Mouse (Mus musculus) heart, embryonic 12.5 days (tissue): ENCODE results near the gene Pax5. TPM values are rescaled to one million over a fixed set of nuclear protein-coding genes. Genes with fewer than 3 reads are reported as not detected.

Experiments used
- ATAC-seq: fragments of 200-750 bp; cut with Nextera tagmentation; 2 replicates; pipeline ENCODE4 v1.8.0; 2017; ENCODE audit warnings: moderate TSS enrichment, moderate library complexity; ENCODE audit not compliant: insufficient number of reproducible peaks, low FRiP score
- H3K27ac ChIP-seq: fragments of 300-500 bp; sonication (generic); 2 replicates; pipeline ENCODE4 v1.5.1; 2016; ENCODE audit warnings: mild to moderate bottlenecking, moderate library complexity; ENCODE audit not compliant: poor library complexity, severe bottlenecking
- H3K27me3 ChIP-seq: fragments of 300-500 bp; sonication (generic); replicated peaks from 2 replicates; pipeline ENCODE4 v1.6.1; 2016; ENCODE audit warnings: mild to moderate bottlenecking, moderate library complexity
- H3K36me3 ChIP-seq: fragments of 300-500 bp; sonication (generic); 2 replicates; pipeline ENCODE4 v1.6.1; 2016; ENCODE audit warnings: mild to moderate bottlenecking, moderate library complexity
- H3K4me1 ChIP-seq: fragments of 300-500 bp; sonication (generic); replicated peaks from 2 replicates; pipeline ENCODE4 v1.6.1; 2016; ENCODE audit warnings: mild to moderate bottlenecking
- H3K4me2 ChIP-seq: fragments of 300-500 bp; sonication (generic); 2 replicates; pipeline ENCODE4 v1.6.1; 2016; ENCODE audit warnings: mild to moderate bottlenecking, moderate library complexity
- H3K4me3 ChIP-seq: fragments of 300-500 bp; sonication (generic); 2 replicates; pipeline ENCODE4 v1.5.1; 2016; ENCODE audit warnings: mild to moderate bottlenecking
- H3K9ac ChIP-seq: fragments of 300-500 bp; sonication (generic); 2 replicates; pipeline ENCODE4 v1.6.1; 2016; ENCODE audit warnings: mild to moderate bottlenecking, moderate library complexity
- H3K9me3 ChIP-seq: fragments of 300-500 bp; sonication (generic); replicated peaks from 2 replicates; pipeline ENCODE4 v1.6.1; 2016; ENCODE audit warnings: mild to moderate bottlenecking, moderate library complexity
- WGBS: fragments of 180-500 bp; shearing (Covaris S2); methylation state at CpG from one replicate; pipeline ENCODE4 v1.1.7; 2016; 5-methylcytosine and 5-hydroxymethylcytosine counted together
- polyA plus RNA-seq: library from polyadenylated mRNA; unstranded; fragments of >200 nt; fragmentation: Nextera tagmentation; extraction: Ambion mirVana; gene quantifications from 2 replicates; pipeline ENCODE4 v1.2.1, GENCODE M21; 2016

Pax5 gene
- polyA plus RNA-seq, 1 experiment from 2014 or later, result not detected

DNA sequence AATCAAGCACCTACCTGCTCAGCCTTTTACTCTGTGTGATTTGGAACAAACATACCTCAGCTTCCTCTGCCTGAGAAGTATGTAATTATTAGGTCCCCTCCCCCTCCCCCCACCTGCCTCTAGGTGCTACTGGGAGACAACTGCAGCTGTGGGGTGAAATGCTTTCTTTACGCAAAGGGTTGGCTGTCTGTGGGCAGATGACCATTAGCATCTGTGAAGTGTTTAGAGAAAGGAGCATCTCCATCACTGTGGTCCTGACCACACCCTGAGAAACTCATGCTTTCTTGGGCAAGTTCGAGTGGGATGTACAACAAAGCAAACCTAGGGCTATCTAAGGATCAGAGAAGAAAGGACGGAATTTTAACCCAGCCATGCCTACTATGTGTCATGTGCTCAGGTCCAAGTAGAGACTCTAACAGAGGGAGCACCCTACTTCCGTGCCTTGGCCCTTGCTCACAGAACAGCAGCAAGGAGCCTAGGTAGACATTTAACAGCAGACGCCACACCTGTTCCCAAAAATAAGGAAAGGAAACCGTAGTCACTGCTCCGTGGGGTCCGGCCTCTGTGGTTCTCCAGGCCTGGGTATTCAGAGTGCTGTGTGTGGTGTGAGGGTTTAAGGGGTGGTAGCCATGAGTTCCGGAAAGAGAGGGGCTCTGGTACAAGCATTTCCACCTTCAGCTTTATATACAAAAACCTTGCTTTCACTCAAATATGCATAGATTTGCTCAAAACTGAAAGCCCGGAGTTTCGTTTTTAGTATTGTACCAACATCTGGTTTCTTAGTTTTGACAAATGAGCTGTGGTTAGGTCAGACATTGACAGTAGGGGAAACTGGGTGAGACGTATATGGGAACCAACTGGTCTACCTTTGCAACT is 85.8 kb downstream of the Pax5 start:
- no peak for ATAC-seq
- Histone ChIP-seq H3K27ac (no peak overlapping the region), H3K36me3 (no peaks in the 10 kb centered on the region), H3K4me1 (no peaks in the 10 kb centered on the region), H3K9ac (no peak overlapping the region), H3K9me3 (peaks cover 4% of the 10 kb centered on the region; the same call in 1 of the 2 replicates), H3K4me2 (no peak overlapping the region), H3K4me3 (no peak overlapping the region), H3K27me3 (no peaks in the 10 kb centered on the region)
- 79% methylated on average over 12 of the region's 12 CpGs for WGBS

DNA sequence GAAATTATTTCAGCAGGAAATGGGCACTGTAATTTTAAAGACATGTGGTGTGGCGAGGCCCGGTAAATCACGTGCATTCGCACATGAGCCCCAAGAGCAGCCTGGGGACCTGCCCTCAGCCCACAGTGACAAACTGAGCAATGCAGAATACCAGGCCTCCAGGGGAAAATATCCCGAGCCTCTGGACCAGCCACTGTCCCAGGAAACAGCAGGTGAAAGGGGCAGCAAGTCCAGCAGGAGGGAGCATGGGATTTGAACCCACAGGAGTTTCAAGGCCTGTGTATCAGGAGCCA is 86.9 kb downstream of the Pax5 start:
- Histone ChIP-seq H3K27me3 (no peaks in the 10 kb centered on the region), H3K36me3 (no peaks in the 10 kb centered on the region), H3K4me2 (no peak overlapping the region), H3K27ac (no peak overlapping the region), H3K9me3 (peaks cover 4% of the 10 kb centered on the region; the same call in 1 of the 2 replicates), H3K4me1 (no peaks in the 10 kb centered on the region), H3K4me3 (no peak overlapping the region), H3K9ac (no peak overlapping the region)
- WGBS, result 81% methylated on average over 5 of the region's 5 CpGs
- ATAC-seq, result no peak

DNA sequence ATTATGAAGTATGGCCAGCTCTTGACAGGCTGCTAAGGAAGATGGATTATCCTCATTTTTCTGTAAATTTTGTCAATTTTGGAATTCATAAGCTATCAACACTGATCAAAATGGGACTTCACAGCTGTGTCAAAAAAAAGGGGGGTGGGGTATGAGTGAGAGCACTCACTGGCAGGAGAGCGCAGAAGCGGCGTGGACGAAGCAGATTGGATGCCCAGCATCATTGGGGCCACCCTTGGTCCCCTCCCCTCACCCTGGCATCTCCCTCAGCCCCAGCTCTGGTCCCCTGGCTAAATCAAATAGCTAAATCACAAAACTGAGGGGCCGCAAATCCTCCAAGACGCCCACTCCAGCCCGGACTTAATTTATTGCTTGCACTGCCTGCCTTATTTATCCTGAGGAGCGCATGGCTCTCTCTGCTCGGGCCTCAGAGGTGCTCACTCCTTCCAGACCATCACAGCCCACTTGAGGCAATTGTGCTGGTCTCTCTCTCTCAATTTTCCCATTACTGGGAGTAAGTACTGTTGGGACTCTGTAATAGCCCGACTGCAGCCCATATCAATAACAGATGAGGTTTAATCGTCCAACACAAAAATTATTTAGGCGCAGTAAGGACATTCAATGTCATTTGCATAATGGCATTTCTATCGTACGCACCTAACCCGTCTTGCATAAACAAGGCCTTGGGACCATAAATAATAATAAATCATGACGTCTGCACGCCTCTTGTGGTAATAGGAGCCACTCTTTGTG is 87.4 kb downstream of the Pax5 start:
- H3K4me3 ChIP-seq, result no peak overlapping the region
- no peak overlapping the region for H3K27ac ChIP-seq
- no peak overlapping the region for H3K9ac ChIP-seq
- H3K36me3 ChIP-seq, result no peaks in the 10 kb centered on the region
- H3K9me3 ChIP-seq, result peaks cover 4% of the 10 kb centered on the region; the same call in 1 of the 2 replicates
- no peaks in the 10 kb centered on the region for H3K4me1 ChIP-seq
- no peak overlapping the region for H3K4me2 ChIP-seq
- 85% methylated on average over 17 of the region's 17 CpGs for WGBS
- H3K27me3 ChIP-seq, result no peaks in the 10 kb centered on the region
- ATAC-seq, result no peak

DNA sequence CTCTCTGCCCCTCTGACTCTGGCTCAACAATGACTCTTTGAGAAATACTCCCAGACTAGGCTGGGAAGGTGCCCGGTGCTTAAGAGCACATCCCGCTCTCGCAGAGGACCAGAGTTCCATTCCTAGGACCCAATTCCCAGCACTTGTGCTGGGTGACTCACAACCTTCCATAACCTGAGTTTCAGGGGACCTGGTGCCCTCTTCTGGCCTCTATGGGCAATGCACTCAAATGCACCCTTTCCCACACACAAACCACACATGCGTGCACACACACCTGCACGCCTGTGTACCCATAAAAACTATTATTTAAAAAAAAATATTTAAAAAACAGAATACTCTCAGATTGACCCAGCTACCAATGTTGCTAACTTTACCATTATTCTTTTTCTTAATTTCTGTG is 90.0 kb downstream of the Pax5 start:
- WGBS, result 95% methylated on average over 5 of the region's 5 CpGs
- Histone ChIP-seq H3K4me3 (no peak overlapping the region), H3K4me2 (no peak overlapping the region), H3K9me3 (peaks cover 4% of the 10 kb centered on the region; the same call in 1 of the 2 replicates), H3K27ac (no peak overlapping the region), H3K4me1 (no peaks in the 10 kb centered on the region), H3K27me3 (no peaks in the 10 kb centered on the region), H3K36me3 (no peaks in the 10 kb centered on the region), H3K9ac (no peak overlapping the region)
- ATAC-seq, result no peak

DNA sequence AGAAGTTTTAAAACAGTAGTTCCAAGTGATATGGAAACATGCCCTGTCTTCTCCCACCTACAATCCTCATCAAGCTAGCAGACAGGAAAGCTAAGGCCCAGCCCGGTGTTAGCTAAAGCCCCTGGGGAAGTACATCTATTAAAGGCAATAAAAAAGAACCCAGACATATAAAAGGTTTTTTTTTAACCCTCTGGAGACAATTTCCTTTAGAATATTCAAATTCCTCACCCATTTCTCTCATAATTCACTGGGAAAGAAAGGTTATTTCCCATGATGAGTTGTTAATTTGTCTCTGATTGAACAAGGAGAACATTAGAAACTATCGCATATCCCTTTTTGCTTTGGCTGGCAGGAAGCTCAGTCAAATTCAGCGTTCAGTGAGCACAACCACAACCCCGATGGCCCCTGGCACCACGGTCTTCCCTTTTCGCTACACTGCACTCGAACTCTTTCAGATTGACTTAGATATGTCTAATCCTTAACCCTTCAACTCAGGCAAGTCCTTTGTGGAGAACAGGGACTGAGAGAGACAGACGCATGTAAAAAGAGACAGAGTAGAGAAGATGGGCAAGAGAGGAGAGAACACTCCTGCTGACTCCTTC is 96.1 kb downstream of the Pax5 start:
- no peak overlapping the region for H3K4me2 ChIP-seq
- no peak overlapping the region for H3K4me3 ChIP-seq
- H3K9ac ChIP-seq, result no peak overlapping the region
- no peaks in the 10 kb centered on the region for H3K9me3 ChIP-seq
- H3K4me1 ChIP-seq, result no peaks in the 10 kb centered on the region
- ATAC-seq, result no peak
- H3K27ac ChIP-seq, result no peak overlapping the region
- no peaks in the 10 kb centered on the region for H3K36me3 ChIP-seq
- no peaks in the 10 kb centered on the region for H3K27me3 ChIP-seq
- WGBS, result 81% methylated on average over 8 of the region's 8 CpGs

DNA sequence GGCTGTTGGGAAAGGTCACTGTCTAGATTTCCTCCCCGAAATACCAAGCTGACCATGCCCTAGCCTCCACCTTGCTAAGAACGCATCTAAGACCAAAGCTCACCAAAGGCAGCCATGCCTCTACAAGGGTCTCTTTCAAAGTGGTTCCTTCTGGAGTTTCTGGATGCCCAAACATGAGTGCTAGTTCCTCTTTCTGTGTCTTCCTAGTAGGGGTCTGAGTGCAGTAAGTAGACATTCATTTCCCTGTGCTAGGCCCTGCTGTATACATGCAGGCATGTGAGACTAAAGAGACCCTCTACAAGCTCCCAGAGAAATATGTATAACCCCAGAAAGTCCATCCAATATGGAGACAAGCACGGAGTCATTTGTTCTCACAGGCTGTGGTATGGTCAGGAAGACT is 97.9 kb downstream of the Pax5 start:
- no peak for ATAC-seq
- no peaks in the 10 kb centered on the region for H3K27me3 ChIP-seq
- 76% methylated on average over 3 of the region's 3 CpGs for WGBS

DNA sequence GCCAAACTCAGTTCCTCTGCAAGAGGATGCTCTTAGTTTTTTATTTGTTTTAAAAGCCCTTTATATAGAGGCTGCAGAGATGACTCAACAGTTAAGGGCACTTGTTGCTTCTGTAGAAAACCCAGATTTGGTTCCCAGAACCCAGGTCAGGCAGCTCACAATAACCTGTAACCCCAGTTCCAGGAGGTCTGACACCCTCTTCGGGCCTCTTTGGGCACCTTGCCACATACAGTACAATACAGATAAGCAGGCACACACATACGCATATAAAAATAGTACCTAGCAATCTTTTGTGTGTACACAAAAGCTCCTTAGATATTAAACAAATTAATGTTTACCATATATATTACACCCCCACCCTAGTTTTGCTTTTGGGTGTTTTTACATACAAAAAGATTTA is 104.8 kb downstream of the Pax5 start:
- H3K9me3 ChIP-seq, result no peaks in the 10 kb centered on the region
- H3K4me1 ChIP-seq, result peaks cover 15% of the 10 kb centered on the region
- no peak overlapping the region for H3K27ac ChIP-seq
- no peaks in the 10 kb centered on the region for H3K36me3 ChIP-seq
- no peak overlapping the region for H3K9ac ChIP-seq
- H3K4me3 ChIP-seq, result no peak overlapping the region
- H3K4me2 ChIP-seq, result no peak overlapping the region
- no peak for ATAC-seq
- peaks cover 6% of the 10 kb centered on the region; the same call in 1 of the 2 replicates for H3K27me3 ChIP-seq
- 59% methylated on average over 2 of the region's 2 CpGs for WGBS

More for the DNA sequence above, 97.9 kb downstream of the Pax5 start:
- Histone ChIP-seq H3K4me1 (no peaks in the 10 kb centered on the region), H3K9ac (no peak overlapping the region), H3K4me2 (no peak overlapping the region), H3K9me3 (no peaks in the 10 kb centered on the region), H3K4me3 (no peak overlapping the region), H3K36me3 (no peaks in the 10 kb centered on the region), H3K27ac (no peak overlapping the region)

DNA sequence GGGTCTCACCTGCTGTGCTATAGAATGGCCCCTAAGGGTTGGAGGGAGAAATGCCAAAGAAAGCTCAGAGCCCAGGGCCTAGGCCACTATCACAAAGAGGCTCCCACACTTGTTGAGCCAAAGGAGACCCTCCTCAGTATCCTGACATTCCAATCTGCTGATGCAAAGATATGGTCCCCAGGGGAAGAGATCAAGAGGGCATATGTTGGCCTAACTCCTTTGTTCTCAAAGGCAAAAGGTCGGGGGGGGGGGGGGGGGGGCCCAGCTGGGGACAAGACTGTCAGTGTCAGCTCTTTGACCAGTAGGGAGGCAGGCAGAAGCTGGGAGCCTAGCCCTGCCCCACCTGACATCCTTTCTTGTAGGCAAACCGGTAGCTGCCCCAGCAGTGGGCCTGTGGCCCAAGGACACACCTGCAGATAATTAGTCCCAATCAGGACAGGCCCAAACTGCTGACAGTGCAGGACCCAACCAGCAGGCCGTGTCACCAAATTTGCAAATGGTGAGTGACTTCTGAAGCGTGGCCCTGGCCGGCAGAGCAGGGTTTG is 108.0 kb downstream of the Pax5 start:
- ATAC-seq, result no peak
- H3K9me3 ChIP-seq, result no peaks in the 10 kb centered on the region
- peaks cover 6% of the 10 kb centered on the region; the same call in 1 of the 2 replicates for H3K27me3 ChIP-seq
- H3K36me3 ChIP-seq, result no peaks in the 10 kb centered on the region
- H3K27ac ChIP-seq, result no peak overlapping the region
- H3K4me2 ChIP-seq, result no peak overlapping the region
- H3K9ac ChIP-seq, result no peak overlapping the region
- H3K4me1 ChIP-seq, result peaks cover 16% of the 10 kb centered on the region
- H3K4me3 ChIP-seq, result no peak overlapping the region
- WGBS, result 23% methylated on average over 5 of the region's 5 CpGs

DNA sequence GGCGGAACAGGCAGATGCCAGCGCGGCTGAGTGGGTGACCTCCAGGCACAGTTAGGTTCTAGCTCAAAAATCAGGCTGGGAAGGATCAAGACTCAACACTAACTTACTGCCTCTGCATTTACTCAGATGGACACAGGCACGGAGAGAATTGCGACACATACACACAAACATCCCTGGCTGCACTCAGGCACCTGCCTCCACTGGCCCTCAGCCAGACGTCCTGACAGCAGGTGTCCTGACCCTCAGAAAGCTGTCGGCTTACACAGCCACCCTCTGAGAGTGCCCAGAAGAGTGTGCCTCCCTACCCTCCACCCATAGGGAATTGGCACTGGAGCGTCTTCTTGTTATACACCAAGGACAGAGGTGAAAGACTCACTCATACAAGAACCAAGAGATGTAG is 108.9 kb downstream of the Pax5 start:
- H3K27me3 ChIP-seq, result peaks cover 9% of the 10 kb centered on the region; the same call in 1 of the 2 replicates
- H3K9ac ChIP-seq, result no peak overlapping the region
- no peak for ATAC-seq
- WGBS, result 68% methylated on average over 8 of the region's 8 CpGs
- no peak overlapping the region for H3K4me3 ChIP-seq
- no peak overlapping the region for H3K4me2 ChIP-seq
- peaks cover 16% of the 10 kb centered on the region for H3K4me1 ChIP-seq
- H3K36me3 ChIP-seq, result no peaks in the 10 kb centered on the region
- no peaks in the 10 kb centered on the region for H3K9me3 ChIP-seq
- no peak overlapping the region for H3K27ac ChIP-seq

DNA sequence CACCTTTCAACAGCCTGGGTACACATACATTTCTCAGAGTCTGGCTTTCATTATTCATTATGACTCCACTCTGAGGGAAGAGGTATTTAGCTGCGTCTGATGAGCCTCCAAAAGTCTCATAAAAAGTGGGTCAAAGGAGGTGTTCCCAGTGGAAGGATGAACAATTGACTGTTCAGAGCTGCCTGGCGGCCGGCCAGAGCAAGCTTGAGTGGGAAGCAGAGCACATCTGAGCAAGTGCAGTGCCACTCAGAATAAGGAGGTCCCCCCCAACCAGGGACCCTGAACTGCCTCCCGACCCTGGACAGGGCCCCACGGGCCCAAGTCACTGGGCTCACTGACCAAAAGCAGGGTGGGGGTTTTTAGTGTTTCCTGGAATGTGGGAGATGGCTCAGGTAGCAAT is 109.4 kb downstream of the Pax5 start:
- Histone ChIP-seq H3K9me3 (no peaks in the 10 kb centered on the region), H3K4me3 (no peak overlapping the region), H3K4me1 (peaks cover 16% of the 10 kb centered on the region), H3K36me3 (no peaks in the 10 kb centered on the region), H3K9ac (no peak overlapping the region), H3K27me3 (peaks cover 9% of the 10 kb centered on the region; the same call in 1 of the 2 replicates), H3K27ac (no peak overlapping the region), H3K4me2 (no peak overlapping the region)
- ATAC-seq, result no peak
- 56% methylated on average over 5 of the region's 5 CpGs for WGBS

DNA sequence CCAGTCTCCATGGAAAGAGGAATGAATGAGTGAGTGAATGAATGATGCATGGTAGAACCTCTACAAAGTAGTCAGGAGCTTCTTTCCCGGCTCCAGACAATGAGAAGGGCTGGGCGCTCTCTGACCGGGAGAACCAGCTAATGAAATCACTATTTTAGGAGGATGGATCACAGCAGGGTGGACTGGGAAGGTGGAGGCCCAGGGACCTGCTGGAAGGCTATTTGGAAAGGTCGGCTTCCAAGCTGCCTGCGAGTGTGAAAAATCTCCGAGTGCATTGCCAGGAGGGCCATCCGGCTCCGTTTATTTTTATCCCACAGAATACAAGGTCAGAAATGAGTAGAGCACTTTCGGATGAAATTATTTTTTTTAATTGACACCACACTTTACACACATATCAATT is 112.3 kb downstream of the Pax5 start:
- 68% methylated on average over 9 of the region's 9 CpGs for WGBS
- no peak for ATAC-seq
- 0 out of 2 replicates have a peak, but pooled peaks cover 4% of the 10 kb centered on the region for H3K9me3 ChIP-seq

More for the DNA sequence above, 112.3 kb downstream of the Pax5 start:
- Histone ChIP-seq H3K27me3 (peaks cover 9% of the 10 kb centered on the region; the same call in 1 of the 2 replicates), H3K4me3 (no peak overlapping the region), H3K27ac (no peak overlapping the region), H3K4me1 (peaks cover 12% of the 10 kb centered on the region), H3K36me3 (no peaks in the 10 kb centered on the region), H3K9ac (no peak overlapping the region), H3K4me2 (no peak overlapping the region)
